Mouse (Mus musculus) cerebellum, postnatal 10 days (tissue): ENCODE measurements around the gene Hpcal1.
A peak's percentile ranks its signal among the peaks of the same experiment; 100 is the strongest.

Experiments
- DNase-seq, 2 experiments: peaks; one replicate each; pipeline ENCODE4 v3.0.0; 2021; ENCODE audit warnings: mixed read lengths in 2 of 2

The Hpcal1 gene

GRCm38 (mm10) chr12:17717257-17717656, 26.6 kb downstream of the Hpcal1 start:
- DNase-seq, result no peak

- DNase-seq, result no peak
These were observed 27.5 kb downstream of the Hpcal1 start for GRCm38 (mm10) chr12:17718146-17718545.

- peak; percentile 76 to 78 for DNase-seq
These were observed 30.4 kb downstream of the Hpcal1 start for GRCm38 (mm10) chr12:17721058-17721457.

- no peak for DNase-seq
These were observed 32.0 kb downstream of the Hpcal1 start for GRCm38 (mm10) chr12:17722452-17723181.

- DNase-seq, result no peak
These were observed 32.5 kb downstream of the Hpcal1 start for GRCm38 (mm10) chr12:17723182-17723570.

GRCm38 (mm10) chr12:17723999-17724398, 33.3 kb downstream of the Hpcal1 start:
- DNase-seq, result no peak

- no peak for DNase-seq
These were observed 33.9 kb downstream of the Hpcal1 start for GRCm38 (mm10) chr12:17724412-17725090.

- no peak for DNase-seq
These were observed 34.9 kb downstream of the Hpcal1 start for GRCm38 (mm10) chr12:17725592-17725991.

GRCm38 (mm10) chr12:17726576-17727320, 36.1 kb downstream of the Hpcal1 start:
- peak in 1 of 2 experiments; percentile 40 for DNase-seq

- DNase-seq, result peak; percentile 60 to 64
These were observed 37.2 kb downstream of the Hpcal1 start for GRCm38 (mm10) chr12:17727676-17728339.

GRCm38 (mm10) chr12:17729211-17729900, 38.7 kb downstream of the Hpcal1 start:
- peak; percentile 49 to 55 for DNase-seq

- DNase-seq, result no peak
These were observed 41.4 kb downstream of the Hpcal1 start for GRCm38 (mm10) chr12:17732006-17732405.

GRCm38 (mm10) chr12:17732546-17732945, 41.9 kb downstream of the Hpcal1 start:
- no peak for DNase-seq

GRCm38 (mm10) chr12:17733114-17733904, 42.7 kb downstream of the Hpcal1 start:
- DNase-seq, result peak; percentile 52 to 57

- DNase-seq, result no peak
These were observed 45.7 kb downstream of the Hpcal1 start for GRCm38 (mm10) chr12:17736396-17736795.

- DNase-seq, result no peak
These were observed 46.4 kb downstream of the Hpcal1 start for GRCm38 (mm10) chr12:17736859-17737577.

GRCm38 (mm10) chr12:17737808-17738207, 47.2 kb downstream of the Hpcal1 start:
- no peak for DNase-seq

- DNase-seq, result no peak
These were observed 47.8 kb downstream of the Hpcal1 start for GRCm38 (mm10) chr12:17738473-17738872.

- no peak for DNase-seq
These were observed 49.6 kb downstream of the Hpcal1 start for GRCm38 (mm10) chr12:17740226-17740625.

- DNase-seq, result peak; percentile 80 to 86
These were observed 51.1 kb downstream of the Hpcal1 start for GRCm38 (mm10) chr12:17741637-17742364.
